Mouse (Mus musculus) myocyte (in vitro differentiated cells): ENCODE measurements around the gene Bet1l.

Experiments used
- MAX ChIP-seq: IDR thresholded peaks from one replicate; pipeline ENCODE4 v1.6.1; 2011; ENCODE audit warnings: low read depth, mild to moderate bottlenecking, control low read depth
- MYOD1 ChIP-seq, 3 experiments: IDR thresholded peaks; one replicate each; pipeline ENCODE4 v1.6.1; 2011; ENCODE audit warnings: control low read depth in 2 of 3, low read depth in 2 of 3, mild to moderate bottlenecking in 2 of 3, moderate library complexity in 1 of 3; ENCODE audit not compliant: insufficient read length in 2 of 3, control insufficient read depth in 1 of 3
- POLR2A ChIP-seq: IDR thresholded peaks from one replicate; pipeline ENCODE4 v1.6.1; 2011; ENCODE audit warnings: low read depth, mild to moderate bottlenecking, control low read depth, moderate library complexity; ENCODE audit not compliant: insufficient read length
- POLR2AphosphoS2 ChIP-seq: IDR thresholded peaks from one replicate; pipeline ENCODE4 v1.6.1; 2011; ENCODE audit warnings: low read depth, control low read depth; ENCODE audit not compliant: insufficient read length
- SRF ChIP-seq: IDR thresholded peaks from one replicate; pipeline ENCODE4 v1.6.1; 2011; ENCODE audit warnings: low read depth; ENCODE audit not compliant: control insufficient read depth, insufficient read length

DNA sequence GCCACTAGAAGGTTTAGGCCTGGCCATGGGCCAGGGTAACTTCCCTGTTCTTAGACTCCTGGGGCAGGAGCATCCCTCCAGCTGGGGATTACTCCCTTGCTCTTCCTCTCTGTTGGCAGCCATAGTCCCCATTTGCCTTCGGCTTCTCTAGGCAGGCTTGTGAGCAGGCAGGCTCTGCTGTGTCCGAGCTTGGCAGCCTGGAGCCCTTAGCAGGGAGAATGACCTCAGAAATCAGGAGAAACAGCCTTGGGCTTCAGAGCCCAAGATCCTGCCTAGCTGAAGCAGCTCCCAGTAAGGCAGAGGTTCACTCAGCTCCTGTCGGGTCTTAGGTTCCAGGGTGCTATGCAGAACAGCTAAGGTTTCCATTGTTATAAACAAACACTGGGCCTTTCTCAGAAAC is 41.7 kb upstream of the Bet1l start:
- no peak for TF ChIP-seq POLR2A
- TF ChIP-seq POLR2AphosphoS2, result no peak
- TF ChIP-seq SRF, result no peak
- TF ChIP-seq MYOD1 (IDR thresholded peaks at IDR 0.05; ENCODE audit: control insufficient read depth in 1 of 3, insufficient read length in 2 of 3, low read depth in 2 of 3), result no peak
- no peak for TF ChIP-seq MAX
